Mouse (Mus musculus): ENCODE results near the gene Antxr1. TPM values are rescaled to one million over a fixed set of nuclear protein-coding genes. Genes with fewer than 3 reads are reported as not detected.

The Antxr1 gene
- polyA plus RNA-seq, 1 experiment from 2014 or later, result 13.2 TPM

DNA sequence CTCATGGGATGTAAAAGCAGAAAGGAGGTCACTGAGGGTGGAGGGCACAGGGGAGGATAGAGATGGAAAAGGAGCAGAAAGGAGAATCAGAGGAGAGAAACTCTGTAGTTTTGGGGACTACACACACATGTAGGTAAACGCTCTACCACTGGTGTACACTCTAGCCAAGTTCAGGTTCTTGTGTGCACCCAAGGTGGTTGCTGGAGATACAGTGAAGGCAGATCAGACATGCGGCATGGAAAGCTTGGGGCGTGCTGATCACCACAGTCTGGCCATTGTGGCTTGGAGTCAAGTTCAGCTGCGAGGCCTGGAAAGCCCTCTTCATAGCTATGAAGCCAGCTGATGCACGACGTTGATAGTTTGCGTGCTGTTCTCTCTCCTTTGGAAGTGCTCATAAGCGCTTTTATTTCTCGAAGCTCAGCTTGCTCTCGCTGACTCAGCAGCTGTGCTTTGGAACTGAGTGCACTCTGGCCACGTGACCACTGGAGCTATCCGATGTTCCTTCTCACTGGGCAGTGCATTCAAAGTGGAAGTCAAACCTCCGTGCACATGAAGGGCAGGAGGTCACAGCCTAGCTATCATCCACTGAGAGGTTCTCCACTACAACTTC lies 128.1 kb downstream of the Antxr1 start:
- DNase-seq (ENCODE audit: low spot score) (no peak), ATAC-seq (ENCODE audit: insufficient number of reproducible peaks, low FRiP score, low TSS enrichment, low read depth) (no peak)
- 81% methylated on average over 13 of the region's 13 CpGs for WGBS
- H3K4me2 ChIP-seq (ENCODE audit: low read depth, severe bottlenecking), result no peak overlapping the region
- no peak overlapping the region for H3K4me3 ChIP-seq (ENCODE audit: low read depth, low read length)
- no peaks in the 10 kb centered on the region for H3K27me3 ChIP-seq (ENCODE audit: control insufficient read depth, insufficient read depth, low read length)
- H3K36me3 ChIP-seq (ENCODE audit: control insufficient read depth, insufficient read depth, low read length), result peaks cover 7% of the 10 kb centered on the region
- H3K9ac ChIP-seq (ENCODE audit: low read length), result no peak overlapping the region
- H3K4me1 ChIP-seq (ENCODE audit: control insufficient read depth, insufficient read depth, low read length), result 0 out of 2 replicates have a peak, but pooled peaks cover 3% of the 10 kb centered on the region
- H3K9me3 ChIP-seq (ENCODE audit: control insufficient read depth, low read length), result no peaks in the 10 kb centered on the region
- H3K27ac ChIP-seq (replicated peaks; ENCODE audit: low read depth, low read length), result no peak overlapping the region

DNA sequence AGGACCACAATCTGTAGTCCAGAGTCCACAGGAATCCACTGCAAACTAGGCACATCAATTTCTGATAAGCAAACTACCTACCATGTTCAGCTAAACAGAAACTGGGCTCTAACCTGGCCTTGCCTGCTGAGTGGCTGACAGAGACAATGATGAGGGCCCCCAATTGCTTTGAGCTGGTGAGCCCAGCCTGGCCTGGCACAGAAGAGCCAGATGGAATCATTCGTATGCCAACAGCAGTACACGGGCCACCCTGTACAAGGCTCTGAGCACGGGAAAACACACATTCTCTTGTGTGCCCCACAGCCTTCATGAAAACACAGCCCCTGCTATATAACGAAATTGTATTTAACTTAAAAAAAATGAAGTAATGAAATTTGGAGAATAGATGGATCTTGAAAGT lies 128.8 kb downstream of the Antxr1 start:
- 96% methylated on average over 4 of the region's 4 CpGs for whole genome bisulfite sequencing
- Histone ChIP-seq H3K9ac (ENCODE audit: low read length) (no peak overlapping the region), H3K27me3 (ENCODE audit: control insufficient read depth, insufficient read depth, low read length) (no peaks in the 10 kb centered on the region), H3K36me3 (ENCODE audit: control insufficient read depth, insufficient read depth, low read length) (peaks cover 5% of the 10 kb centered on the region), H3K27ac (replicated peaks; ENCODE audit: low read depth, low read length) (no peak overlapping the region), H3K4me3 (ENCODE audit: low read depth, low read length) (no peak overlapping the region), H3K9me3 (ENCODE audit: control insufficient read depth, low read length) (no peaks in the 10 kb centered on the region), H3K4me1 (ENCODE audit: control insufficient read depth, insufficient read depth, low read length) (0 out of 2 replicates have a peak, but pooled peaks cover 3% of the 10 kb centered on the region), H3K4me2 (ENCODE audit: low read depth, severe bottlenecking) (no peak overlapping the region)
- DNase-seq (ENCODE audit: low spot score), result no peak
- ATAC-seq (ENCODE audit: insufficient number of reproducible peaks, low FRiP score, low TSS enrichment, low read depth), result no peak

DNA sequence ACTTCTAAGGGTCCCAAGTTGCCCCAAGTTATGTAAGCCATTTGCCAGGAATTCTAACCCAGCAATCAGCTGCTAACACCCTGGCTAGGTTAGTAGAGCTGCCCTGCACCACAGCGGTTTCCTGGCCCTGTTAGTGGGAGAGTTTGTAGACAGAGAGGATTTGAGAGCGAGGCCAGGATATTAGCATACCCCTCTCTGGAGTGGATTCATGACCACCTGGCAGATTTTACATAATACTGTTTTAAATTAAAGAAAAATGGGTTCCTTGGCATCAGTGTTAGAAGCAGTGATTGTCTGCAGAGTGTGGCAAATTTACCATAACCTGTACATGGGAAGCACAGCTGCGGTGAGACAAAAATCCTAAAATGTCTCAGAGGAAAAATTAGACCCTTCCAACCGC lies 132.2 kb downstream of the Antxr1 start:
- H3K36me3 ChIP-seq (ENCODE audit: control insufficient read depth, insufficient read depth, low read length), result peaks cover 2% of the 10 kb centered on the region; the same call in 1 of the 2 replicates
- no peaks in the 10 kb centered on the region for H3K27me3 ChIP-seq (ENCODE audit: control insufficient read depth, insufficient read depth, low read length)
- no peak for DNase-seq (ENCODE audit: low spot score)
- no peak overlapping the region for H3K4me2 ChIP-seq (ENCODE audit: low read depth, severe bottlenecking)
- 0 out of 2 replicates have a peak, but pooled peaks cover 3% of the 10 kb centered on the region for H3K4me1 ChIP-seq (ENCODE audit: control insufficient read depth, insufficient read depth, low read length)
- no peak overlapping the region for H3K27ac ChIP-seq (replicated peaks; ENCODE audit: low read depth, low read length)
- no peak overlapping the region for H3K4me3 ChIP-seq (ENCODE audit: low read depth, low read length)
- H3K9ac ChIP-seq (ENCODE audit: low read length), result no peak overlapping the region
- H3K9me3 ChIP-seq (ENCODE audit: control insufficient read depth, low read length), result no peaks in the 10 kb centered on the region
- 83% methylated on average over 4 of the region's 4 CpGs for WGBS
- ATAC-seq (ENCODE audit: insufficient number of reproducible peaks, low FRiP score, low TSS enrichment, low read depth), result no peak

DNA sequence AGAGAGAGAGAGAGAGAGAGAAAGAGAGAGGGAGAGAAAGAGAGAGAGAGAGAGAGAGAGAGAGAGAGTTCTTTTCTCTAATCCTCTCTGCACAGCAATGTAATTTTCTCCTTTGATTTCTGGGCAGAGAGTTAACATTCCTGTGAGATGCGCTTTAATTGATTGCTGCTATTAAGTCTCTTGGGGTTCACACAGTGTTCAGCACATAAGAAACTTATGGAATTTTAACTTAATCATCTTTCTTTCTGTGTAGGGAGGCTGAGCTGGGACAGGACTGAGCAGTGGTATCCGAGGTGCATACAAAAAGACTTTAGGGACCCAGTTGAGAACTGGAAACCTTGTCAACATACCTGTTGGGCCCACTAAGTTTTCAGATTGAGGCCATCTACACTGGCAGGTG lies 132.6 kb downstream of the Antxr1 start:
- WGBS, result 89% methylated on average over 2 of the region's 2 CpGs
- H3K9ac ChIP-seq (ENCODE audit: low read length), result no peak overlapping the region
- no peaks in the 10 kb centered on the region for H3K9me3 ChIP-seq (ENCODE audit: control insufficient read depth, low read length)
- no peak overlapping the region for H3K4me3 ChIP-seq (ENCODE audit: low read depth, low read length)
- no peaks in the 10 kb centered on the region; the same call in 1 of the 2 replicates for H3K36me3 ChIP-seq (ENCODE audit: control insufficient read depth, insufficient read depth, low read length)
- H3K4me2 ChIP-seq (ENCODE audit: low read depth, severe bottlenecking), result no peak overlapping the region
- 0 out of 2 replicates have a peak, but pooled peaks cover 3% of the 10 kb centered on the region for H3K4me1 ChIP-seq (ENCODE audit: control insufficient read depth, insufficient read depth, low read length)
- H3K27ac ChIP-seq (replicated peaks; ENCODE audit: low read depth, low read length), result no peak overlapping the region
- DNase-seq (ENCODE audit: low spot score) (no peak), ATAC-seq (ENCODE audit: insufficient number of reproducible peaks, low FRiP score, low TSS enrichment, low read depth) (no peak)
- no peaks in the 10 kb centered on the region for H3K27me3 ChIP-seq (ENCODE audit: control insufficient read depth, insufficient read depth, low read length)

DNA sequence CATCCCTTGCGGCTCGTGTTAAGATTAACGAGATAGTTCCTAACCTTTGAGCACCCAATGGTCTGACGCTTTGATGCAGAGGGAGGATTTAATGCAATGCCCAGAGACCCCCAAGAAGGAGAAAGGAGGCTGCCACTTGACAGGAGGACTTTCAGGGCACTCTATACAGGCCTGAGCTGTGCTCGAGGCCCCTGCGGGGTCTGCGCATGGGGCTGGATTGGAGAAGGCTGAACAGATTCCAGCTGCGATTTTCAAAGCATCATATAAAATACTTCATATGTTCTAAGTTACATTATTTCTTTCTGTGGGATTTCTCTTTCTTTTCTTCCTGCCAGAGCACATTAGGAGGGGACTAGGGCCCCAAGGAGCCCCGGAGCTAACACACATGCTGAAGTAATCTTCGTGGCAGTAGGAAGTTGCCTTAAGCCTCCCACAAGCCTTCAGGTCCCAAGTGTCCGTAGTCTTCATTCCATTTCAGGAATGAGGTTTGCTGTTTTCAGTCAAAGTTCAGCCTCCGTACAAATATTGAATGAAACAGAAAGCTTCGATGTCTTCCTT lies 133.5 kb downstream of the Antxr1 start:
- Histone ChIP-seq H3K4me1 (ENCODE audit: control insufficient read depth, insufficient read depth, low read length) (0 out of 2 replicates have a peak, but pooled peaks cover 3% of the 10 kb centered on the region), H3K4me3 (ENCODE audit: low read depth, low read length) (no peak overlapping the region), H3K27ac (replicated peaks; ENCODE audit: low read depth, low read length) (no peak overlapping the region), H3K36me3 (ENCODE audit: control insufficient read depth, insufficient read depth, low read length) (no peaks in the 10 kb centered on the region; the same call in 1 of the 2 replicates), H3K9me3 (ENCODE audit: control insufficient read depth, low read length) (no peaks in the 10 kb centered on the region), H3K4me2 (ENCODE audit: low read depth, severe bottlenecking) (no peak overlapping the region), H3K9ac (ENCODE audit: low read length) (no peak overlapping the region), H3K27me3 (ENCODE audit: control insufficient read depth, insufficient read depth, low read length) (no peaks in the 10 kb centered on the region)
- WGBS, result 84% methylated on average over 13 of the region's 13 CpGs
- no peak for DNase-seq (ENCODE audit: low spot score)
- no peak for ATAC-seq (ENCODE audit: insufficient number of reproducible peaks, low FRiP score, low TSS enrichment, low read depth)

DNA sequence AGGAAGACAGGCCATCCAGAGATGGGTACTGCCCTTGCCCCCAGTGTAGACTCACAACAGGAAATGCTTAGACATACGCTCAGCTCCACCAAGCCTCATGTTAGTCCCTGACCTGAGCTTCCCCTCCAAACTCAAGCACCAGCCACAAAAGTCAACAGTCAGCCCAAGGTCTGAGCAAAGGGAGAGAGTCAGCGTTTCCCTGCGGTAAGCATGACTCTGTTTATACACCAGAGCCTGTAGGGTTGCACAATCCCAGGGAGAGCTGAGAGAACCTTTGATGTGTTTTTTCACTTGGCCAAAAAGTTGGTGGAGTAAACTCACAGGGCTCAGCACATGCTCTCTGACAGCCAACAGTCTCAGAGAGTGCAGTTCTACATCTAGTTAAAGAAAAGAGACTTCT lies 145.9 kb downstream of the Antxr1 start:
- no peaks in the 10 kb centered on the region for H3K4me1 ChIP-seq (ENCODE audit: control insufficient read depth, insufficient read depth, low read length)
- no peak overlapping the region for H3K9ac ChIP-seq (ENCODE audit: low read length)
- H3K9me3 ChIP-seq (ENCODE audit: control insufficient read depth, low read length), result no peaks in the 10 kb centered on the region
- H3K36me3 ChIP-seq (ENCODE audit: control insufficient read depth, insufficient read depth, low read length), result peaks cover 2% of the 10 kb centered on the region
- no peak for DNase-seq (ENCODE audit: low spot score)
- WGBS, result 79% methylated on average over 3 of the region's 3 CpGs
- H3K4me3 ChIP-seq (ENCODE audit: low read depth, low read length), result no peak overlapping the region
- H3K4me2 ChIP-seq (ENCODE audit: low read depth, severe bottlenecking), result no peak overlapping the region
- H3K27me3 ChIP-seq (ENCODE audit: control insufficient read depth, insufficient read depth, low read length), result no peaks in the 10 kb centered on the region
- no peak overlapping the region for H3K27ac ChIP-seq (replicated peaks; ENCODE audit: low read depth, low read length)
- no peak for ATAC-seq (ENCODE audit: insufficient number of reproducible peaks, low FRiP score, low TSS enrichment, low read depth)

DNA sequence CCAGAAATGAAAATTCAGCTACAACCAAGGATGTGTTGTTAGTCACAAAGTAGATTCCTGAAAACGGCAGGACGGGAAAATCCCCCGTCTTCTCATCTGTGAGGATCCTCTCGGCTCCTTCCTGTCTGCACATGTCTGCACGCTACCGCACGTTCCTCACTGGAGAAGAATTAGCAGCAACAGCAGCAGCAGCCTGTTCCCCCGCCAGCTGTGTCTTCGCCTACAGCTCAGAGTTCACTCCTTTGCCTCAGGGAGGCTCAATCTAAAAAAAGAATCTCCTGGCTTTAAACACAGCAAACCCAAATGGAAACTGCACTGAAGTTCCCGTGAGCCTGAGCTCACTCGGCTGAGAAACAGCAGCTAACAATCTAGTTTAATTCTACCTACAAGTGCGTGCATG lies 148.6 kb downstream of the Antxr1 start:
- ATAC-seq (ENCODE audit: insufficient number of reproducible peaks, low FRiP score, low TSS enrichment, low read depth) (no peak), DNase-seq (ENCODE audit: low spot score) (no peak)
- Histone ChIP-seq H3K4me2 (ENCODE audit: low read depth, severe bottlenecking) (no peak overlapping the region), H3K27ac (replicated peaks; ENCODE audit: low read depth, low read length) (no peak overlapping the region), H3K9ac (ENCODE audit: low read length) (no peak overlapping the region), H3K9me3 (ENCODE audit: control insufficient read depth, low read length) (no peaks in the 10 kb centered on the region), H3K4me3 (ENCODE audit: low read depth, low read length) (no peak overlapping the region), H3K36me3 (ENCODE audit: control insufficient read depth, insufficient read depth, low read length) (no peaks in the 10 kb centered on the region), H3K27me3 (ENCODE audit: control insufficient read depth, insufficient read depth, low read length) (no peaks in the 10 kb centered on the region), H3K4me1 (ENCODE audit: control insufficient read depth, insufficient read depth, low read length) (no peaks in the 10 kb centered on the region)
- 78% methylated on average over 12 of the region's 12 CpGs for WGBS

DNA sequence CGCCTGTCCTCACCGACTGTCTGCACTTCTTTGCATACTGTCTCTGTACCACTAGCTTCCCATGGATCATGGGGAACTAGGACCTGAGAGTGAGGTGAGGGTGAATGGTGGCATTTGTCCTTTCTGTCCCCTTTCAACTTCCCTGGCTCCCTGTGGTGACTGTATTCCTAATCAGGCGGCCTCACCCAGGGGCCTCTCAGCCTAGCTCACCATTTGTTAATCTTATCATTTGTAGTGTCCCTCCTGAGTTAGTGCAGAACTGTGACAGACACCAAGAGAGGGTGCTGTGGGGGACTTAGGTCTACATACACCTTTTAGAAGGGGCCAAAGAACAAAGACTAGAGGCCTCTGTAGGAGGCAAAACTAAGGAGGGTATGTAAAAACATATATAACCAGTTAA lies 151.2 kb downstream of the Antxr1 start:
- H3K4me3 ChIP-seq (ENCODE audit: low read depth, low read length), result no peak overlapping the region
- 86% methylated on average over 3 of the region's 3 CpGs for WGBS
- H3K9me3 ChIP-seq (ENCODE audit: control insufficient read depth, low read length), result no peaks in the 10 kb centered on the region
- H3K4me1 ChIP-seq (ENCODE audit: control insufficient read depth, insufficient read depth, low read length), result no peaks in the 10 kb centered on the region
- H3K27ac ChIP-seq (replicated peaks; ENCODE audit: low read depth, low read length), result no peak overlapping the region
- H3K36me3 ChIP-seq (ENCODE audit: control insufficient read depth, insufficient read depth, low read length), result 0 out of 2 replicates have a peak, but pooled peaks cover 2% of the 10 kb centered on the region
- H3K27me3 ChIP-seq (ENCODE audit: control insufficient read depth, insufficient read depth, low read length), result no peaks in the 10 kb centered on the region
- H3K4me2 ChIP-seq (ENCODE audit: low read depth, severe bottlenecking), result no peak overlapping the region
- ATAC-seq (ENCODE audit: insufficient number of reproducible peaks, low FRiP score, low TSS enrichment, low read depth), result no peak
- H3K9ac ChIP-seq (ENCODE audit: low read length), result no peak overlapping the region
- no peak for DNase-seq (ENCODE audit: low spot score)
